Mouse (Mus musculus): ENCODE results near the gene Rasgef1a. TPM values are rescaled to one million over a fixed set of nuclear protein-coding genes. Genes with fewer than 3 reads are reported as not detected.
A peak's percentile ranks its signal among the peaks of the same experiment; 100 is the strongest.

Rasgef1a gene
- polyA plus RNA-seq, 1 experiment from 2014 or later: 0.71 TPM

GRCm38 (mm10) chr6:118045180-118045579, 33.9 kb downstream of the Rasgef1a start:
- Histone ChIP-seq H3K9me3 (replicated peaks; ENCODE audit: control insufficient read depth, low read length) (no peaks in the 10 kb centered on the region), H3K36me3 (ENCODE audit: control insufficient read depth, insufficient read depth) (no peaks in the 10 kb centered on the region)

DNA sequence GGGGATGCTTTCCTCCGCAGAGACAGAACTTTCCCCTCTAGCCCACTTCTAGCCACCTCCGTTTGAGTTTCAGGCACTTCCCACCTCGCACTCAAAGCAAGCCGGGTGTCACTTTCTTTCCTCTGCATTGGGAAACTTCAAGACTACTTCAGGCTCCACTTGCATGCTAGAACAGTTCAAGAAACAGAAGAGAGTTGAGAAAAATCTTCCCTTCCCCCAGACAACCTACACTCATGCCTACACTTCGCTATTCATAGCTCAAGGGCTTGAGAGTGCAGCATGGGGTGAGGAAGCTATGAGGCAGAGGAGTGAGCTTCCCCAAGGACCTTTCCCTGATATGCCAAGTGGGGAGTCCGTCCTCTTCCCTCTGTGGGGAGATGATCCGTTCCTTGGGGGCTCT, 34.7 kb downstream of the Rasgef1a start:
- 33% methylated on average over 7 of the region's 7 CpGs for WGBS
- Histone ChIP-seq H3K27ac (ENCODE audit: low read length) (no peak overlapping the region), H3K4me2 (ENCODE audit: low read depth, low read length) (no peak overlapping the region)

More at GRCm38 (mm10) chr6:118045180-118045579, 33.9 kb downstream of the Rasgef1a start:
- Histone ChIP-seq H3K4me1 (ENCODE audit: control insufficient read depth, insufficient read depth, low read length) (no peaks in the 10 kb centered on the region), H3K4me2 (ENCODE audit: low read depth, low read length) (no peak overlapping the region), H3K4me3 (ENCODE audit: low read length) (no peak overlapping the region), H3K27me3 (ENCODE audit: control insufficient read depth, insufficient read depth, low read length) (0 out of 2 replicates have a peak, but pooled peaks cover 2% of the 10 kb centered on the region), H3K27ac (ENCODE audit: low read length) (no peak overlapping the region), H3K9ac (ENCODE audit: low read length) (no peak overlapping the region)
- 45% methylated on average over 4 of the region's 4 CpGs for WGBS
- no peak for ATAC-seq (replicated peaks; ENCODE audit: extremely low read depth, insufficient read depth, low FRiP score)

GRCm38 (mm10) chr6:118046511-118046910, 35.3 kb downstream of the Rasgef1a start:
- no peak overlapping the region for H3K9ac ChIP-seq (ENCODE audit: low read length)
- no peak for ATAC-seq (replicated peaks; ENCODE audit: extremely low read depth, insufficient read depth, low FRiP score)
- no peak overlapping the region for H3K27ac ChIP-seq (ENCODE audit: low read length)
- no peaks in the 10 kb centered on the region for H3K36me3 ChIP-seq (ENCODE audit: control insufficient read depth, insufficient read depth)
- no peak overlapping the region for H3K4me2 ChIP-seq (ENCODE audit: low read depth, low read length)
- H3K9me3 ChIP-seq (replicated peaks; ENCODE audit: control insufficient read depth, low read length): no peaks in the 10 kb centered on the region
- H3K4me1 ChIP-seq (ENCODE audit: control insufficient read depth, insufficient read depth, low read length): peaks cover 7% of the 10 kb centered on the region
- 0 out of 2 replicates have a peak, but pooled peaks cover 2% of the 10 kb centered on the region for H3K27me3 ChIP-seq (ENCODE audit: control insufficient read depth, insufficient read depth, low read length)
- no peak overlapping the region for H3K4me3 ChIP-seq (ENCODE audit: low read length)
- 73% methylated on average over 3 of the region's 3 CpGs for WGBS

More for the DNA sequence above, 34.7 kb downstream of the Rasgef1a start:
- H3K36me3 ChIP-seq (ENCODE audit: control insufficient read depth, insufficient read depth): no peaks in the 10 kb centered on the region
- H3K4me3 ChIP-seq (ENCODE audit: low read length): no peak overlapping the region
- ATAC-seq (replicated peaks; ENCODE audit: extremely low read depth, insufficient read depth, low FRiP score): no peak
- H3K9ac ChIP-seq (ENCODE audit: low read length): no peak overlapping the region
- H3K9me3 ChIP-seq (replicated peaks; ENCODE audit: control insufficient read depth, low read length): no peaks in the 10 kb centered on the region
- H3K27me3 ChIP-seq (ENCODE audit: control insufficient read depth, insufficient read depth, low read length): 0 out of 2 replicates have a peak, but pooled peaks cover 2% of the 10 kb centered on the region
- H3K4me1 ChIP-seq (ENCODE audit: control insufficient read depth, insufficient read depth, low read length): peaks cover 1% of the 10 kb centered on the region

DNA sequence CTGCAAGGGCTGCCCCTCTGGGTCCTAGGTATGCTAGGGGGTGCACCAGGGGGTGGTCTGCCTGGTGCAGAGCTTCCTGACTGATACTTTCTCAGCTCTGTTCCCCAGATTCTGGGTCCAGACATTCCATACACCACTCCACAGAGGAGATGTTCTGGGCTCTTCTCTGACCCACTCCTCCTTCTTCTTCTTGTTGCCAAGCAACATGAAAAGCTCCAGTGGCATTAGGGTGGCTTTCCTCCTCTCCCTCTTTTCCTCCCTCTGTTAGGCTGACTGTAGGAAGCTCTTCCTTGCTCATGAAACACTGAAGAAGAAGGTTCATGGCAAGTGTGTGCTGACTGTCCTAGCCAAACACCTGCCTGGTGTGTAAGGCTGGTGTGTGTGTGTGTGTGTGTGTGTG, 35.7 kb downstream of the Rasgef1a start:
- Histone ChIP-seq H3K27me3 (ENCODE audit: control insufficient read depth, insufficient read depth, low read length) (0 out of 2 replicates have a peak, but pooled peaks cover 2% of the 10 kb centered on the region), H3K27ac (ENCODE audit: low read length) (no peak overlapping the region), H3K36me3 (ENCODE audit: control insufficient read depth, insufficient read depth) (no peaks in the 10 kb centered on the region), H3K4me1 (ENCODE audit: control insufficient read depth, insufficient read depth, low read length) (peaks cover 11% of the 10 kb centered on the region), H3K4me3 (ENCODE audit: low read length) (no peak overlapping the region), H3K9ac (ENCODE audit: low read length) (no peak overlapping the region), H3K9me3 (replicated peaks; ENCODE audit: control insufficient read depth, low read length) (no peaks in the 10 kb centered on the region), H3K4me2 (ENCODE audit: low read depth, low read length) (no peak overlapping the region)
- no peak for ATAC-seq (replicated peaks; ENCODE audit: extremely low read depth, insufficient read depth, low FRiP score)

- WGBS: 73% methylated on average over 4 of the region's 4 CpGs
- H3K4me2 ChIP-seq (ENCODE audit: low read depth, low read length): no peak overlapping the region
- no peak overlapping the region for H3K9ac ChIP-seq (ENCODE audit: low read length)
- 0 out of 2 replicates have a peak, but pooled peaks cover 2% of the 10 kb centered on the region for H3K27me3 ChIP-seq (ENCODE audit: control insufficient read depth, insufficient read depth, low read length)
- H3K4me3 ChIP-seq (ENCODE audit: low read length): no peak overlapping the region
- no peaks in the 10 kb centered on the region for H3K9me3 ChIP-seq (replicated peaks; ENCODE audit: control insufficient read depth, low read length)
- peaks cover 12% of the 10 kb centered on the region for H3K4me1 ChIP-seq (ENCODE audit: control insufficient read depth, insufficient read depth, low read length)
- ATAC-seq (replicated peaks; ENCODE audit: extremely low read depth, insufficient read depth, low FRiP score): no peak
- no peak overlapping the region for H3K27ac ChIP-seq (ENCODE audit: low read length)
- H3K36me3 ChIP-seq (ENCODE audit: control insufficient read depth, insufficient read depth): no peaks in the 10 kb centered on the region
Observed at GRCm38 (mm10) chr6:118047811-118048505, 36.7 kb downstream of the Rasgef1a start.

- H3K9me3 ChIP-seq (replicated peaks; ENCODE audit: control insufficient read depth, low read length): no peaks in the 10 kb centered on the region
- H3K4me1 ChIP-seq (ENCODE audit: control insufficient read depth, insufficient read depth, low read length): peaks cover 12% of the 10 kb centered on the region
- no peak overlapping the region for H3K4me2 ChIP-seq (ENCODE audit: low read depth, low read length)
- H3K36me3 ChIP-seq (ENCODE audit: control insufficient read depth, insufficient read depth): no peaks in the 10 kb centered on the region
- 76% methylated on average over 6 of the region's 6 CpGs for WGBS
- no peaks in the 10 kb centered on the region for H3K27me3 ChIP-seq (ENCODE audit: control insufficient read depth, insufficient read depth, low read length)
- no peak overlapping the region for H3K27ac ChIP-seq (ENCODE audit: low read length)
- H3K9ac ChIP-seq (ENCODE audit: low read length): no peak overlapping the region
- H3K4me3 ChIP-seq (ENCODE audit: low read length): no peak overlapping the region
- no peak for ATAC-seq (replicated peaks; ENCODE audit: extremely low read depth, insufficient read depth, low FRiP score)
Observed at GRCm38 (mm10) chr6:118049776-118050175, 38.5 kb downstream of the Rasgef1a start.

DNA sequence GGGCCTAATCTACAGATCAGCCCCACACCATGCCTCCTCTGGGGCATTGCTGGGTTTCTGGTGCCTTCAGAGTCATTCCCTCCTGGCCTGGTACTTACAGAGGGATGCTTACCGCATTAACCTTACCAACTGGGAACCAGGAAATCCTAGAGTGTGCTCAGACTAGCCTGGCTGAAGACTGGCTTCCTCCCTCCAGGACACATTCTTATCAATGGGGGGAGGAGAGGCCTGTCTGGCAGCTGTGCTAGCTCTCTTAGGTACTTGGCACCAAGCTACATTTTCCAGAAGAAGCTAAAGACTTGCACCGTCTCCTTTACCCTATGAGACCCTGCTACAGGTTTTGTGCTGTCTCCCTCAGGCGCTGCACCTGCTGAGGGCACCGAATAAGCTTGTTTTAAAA, 40.2 kb downstream of the Rasgef1a start:
- no peaks in the 10 kb centered on the region for H3K36me3 ChIP-seq (ENCODE audit: control insufficient read depth, insufficient read depth)
- peaks cover 12% of the 10 kb centered on the region for H3K4me1 ChIP-seq (ENCODE audit: control insufficient read depth, insufficient read depth, low read length)
- no peak overlapping the region for H3K4me3 ChIP-seq (ENCODE audit: low read length)
- no peaks in the 10 kb centered on the region for H3K9me3 ChIP-seq (replicated peaks; ENCODE audit: control insufficient read depth, low read length)
- ATAC-seq (replicated peaks; ENCODE audit: extremely low read depth, insufficient read depth, low FRiP score): peak; percentile 60
- H3K9ac ChIP-seq (ENCODE audit: low read length): no peak overlapping the region
- H3K27ac ChIP-seq (ENCODE audit: low read length): no peak overlapping the region
- WGBS: 29% methylated on average over 4 of the region's 4 CpGs
- no peak overlapping the region for H3K4me2 ChIP-seq (ENCODE audit: low read depth, low read length)
- H3K27me3 ChIP-seq (ENCODE audit: control insufficient read depth, insufficient read depth, low read length): no peaks in the 10 kb centered on the region

DNA sequence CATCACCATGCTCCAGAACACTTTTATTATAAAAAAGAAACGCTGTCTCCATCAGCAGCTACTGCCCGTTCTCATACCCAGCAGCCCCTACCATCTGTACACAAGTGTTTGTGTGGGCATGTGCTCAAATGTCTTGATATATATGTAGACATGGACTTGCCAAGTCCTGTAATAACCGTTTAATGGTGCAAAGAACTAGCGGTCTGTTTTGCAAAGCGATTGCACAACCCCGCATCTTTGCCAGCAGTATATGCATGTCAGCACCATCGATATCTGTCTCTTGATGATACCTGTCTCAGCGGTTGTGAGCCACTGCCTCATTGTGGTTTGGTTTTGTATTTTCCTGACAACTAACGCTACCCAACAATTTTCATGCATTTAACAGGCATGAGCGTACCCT, 44.0 kb downstream of the Rasgef1a start:
- 87% methylated on average over 10 of the region's 10 CpGs for WGBS

GRCm38 (mm10) chr6:118061266-118061665, 50.0 kb downstream of the Rasgef1a start:
- Histone ChIP-seq H3K4me1 (ENCODE audit: control insufficient read depth, insufficient read depth, low read length) (peaks cover 8% of the 10 kb centered on the region; the same call in 1 of the 2 replicates), H3K9me3 (replicated peaks; ENCODE audit: control insufficient read depth, low read length) (no peaks in the 10 kb centered on the region), H3K27ac (ENCODE audit: low read length) (no peak overlapping the region), H3K4me3 (ENCODE audit: low read length) (no peak overlapping the region), H3K36me3 (ENCODE audit: control insufficient read depth, insufficient read depth) (no peaks in the 10 kb centered on the region), H3K27me3 (ENCODE audit: control insufficient read depth, insufficient read depth, low read length) (peaks cover 14% of the 10 kb centered on the region; the same call in 1 of the 2 replicates), H3K9ac (ENCODE audit: low read length) (no peak overlapping the region), H3K4me2 (ENCODE audit: low read depth, low read length) (no peak overlapping the region)
- ATAC-seq (replicated peaks; ENCODE audit: extremely low read depth, insufficient read depth, low FRiP score): no peak
- 84% methylated on average over 4 of the region's 4 CpGs for WGBS

More for the DNA sequence above, 44.0 kb downstream of the Rasgef1a start:
- Histone ChIP-seq H3K4me3 (ENCODE audit: low read length) (no peak overlapping the region), H3K27me3 (ENCODE audit: control insufficient read depth, insufficient read depth, low read length) (no peaks in the 10 kb centered on the region), H3K36me3 (ENCODE audit: control insufficient read depth, insufficient read depth) (no peaks in the 10 kb centered on the region), H3K9ac (ENCODE audit: low read length) (no peak overlapping the region), H3K4me2 (ENCODE audit: low read depth, low read length) (no peak overlapping the region), H3K27ac (ENCODE audit: low read length) (no peak overlapping the region), H3K4me1 (ENCODE audit: control insufficient read depth, insufficient read depth, low read length) (peaks cover 12% of the 10 kb centered on the region), H3K9me3 (replicated peaks; ENCODE audit: control insufficient read depth, low read length) (no peaks in the 10 kb centered on the region)
- no peak for ATAC-seq (replicated peaks; ENCODE audit: extremely low read depth, insufficient read depth, low FRiP score)
